ENCODE assay signal across 19 mouse cellular contexts in the genomic region with DNA sequence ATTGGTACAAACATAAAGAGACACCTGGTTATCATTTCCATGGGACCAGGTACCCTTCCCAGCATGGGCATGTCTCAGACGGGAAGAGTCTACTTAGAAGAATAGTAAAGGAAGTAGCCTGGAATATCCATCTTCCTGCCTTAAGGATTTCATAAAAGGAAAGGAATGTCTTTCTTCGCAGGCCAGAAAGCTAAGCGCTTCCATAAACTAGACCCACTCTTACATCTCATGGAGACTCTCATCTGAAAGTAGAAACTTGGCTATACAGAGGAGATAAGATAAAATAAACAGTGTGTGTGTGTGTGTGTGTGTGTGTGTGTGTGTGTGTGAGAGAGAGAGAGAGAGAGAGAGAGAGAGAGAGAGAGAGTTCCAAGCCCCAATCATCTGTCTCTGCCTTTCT.
"Had no signal": no experiment of that assay in that cellular context is flagged by ENCODE, and none has a peak within 500 bp of the region (broad histone marks: within the 10 kb centered on the region; RNA-seq: fewer than 3 reads in every experiment).

No protein-coding gene starts in this region.

- H3K27me3 ChIP-seq: liver, embryonic 12.5 days; midbrain, embryonic 12.5 days; neural tube, embryonic 13.5 days; neural tube, embryonic 15.5 days had no signal

- H3K36me3 ChIP-seq: liver, embryonic 12.5 days; midbrain, embryonic 10.5 days; midbrain, embryonic 12.5 days; neural tube, embryonic 13.5 days; neural tube, embryonic 15.5 days had no signal

- H3K9me3 ChIP-seq: midbrain, embryonic 12.5 days; neural tube, embryonic 15.5 days had no signal

- H3K9ac ChIP-seq: liver, embryonic 12.5 days; liver, embryonic 14.5 days; midbrain, embryonic 12.5 days; neural tube, embryonic 13.5 days; neural tube, embryonic 15.5 days had no signal

- H3K4me1 ChIP-seq: liver, embryonic 12.5 days; midbrain, embryonic 12.5 days; neural tube, embryonic 13.5 days; neural tube, embryonic 15.5 days had no signal

- H3K4me3 ChIP-seq: liver, embryonic 12.5 days; midbrain, embryonic 10.5 days; midbrain, embryonic 12.5 days; myocyte; neural tube, embryonic 13.5 days; neural tube, embryonic 15.5 days had no signal

- H3K27ac ChIP-seq: liver, embryonic 12.5 days; liver, embryonic 14.5 days; midbrain, embryonic 10.5 days; midbrain, embryonic 12.5 days; neural tube, embryonic 13.5 days; neural tube, embryonic 15.5 days had no signal

- DNase-seq: lung, adult 18-20 months; lung, postnatal 36 days; midbrain, embryonic 14.5 days; retina, postnatal 1 day; right cerebral cortex, adult 18-20 months; right cerebral cortex, postnatal 25 days; right cerebral cortex, postnatal 4 days; spleen, adult 18-20 months; thymus, adult 18-20 months; thymus, postnatal 14 days; thymus, postnatal 36 days had no signal

- ATAC-seq: liver, embryonic 12.5 days; midbrain, embryonic 16.5 days had no signal

- H3K4me2 ChIP-seq: liver, embryonic 12.5 days; midbrain, embryonic 12.5 days; neural tube, embryonic 13.5 days; neural tube, embryonic 15.5 days had no signal
